Mouse (Mus musculus): ENCODE results near the gene Srsf7. TPM values are rescaled to one million over a fixed set of nuclear protein-coding genes. Genes with fewer than 3 reads are reported as not detected.
"Not testable (repeated sequence)": the region's sequence is repeated elsewhere in the genome, so short reads cannot be mapped to it uniquely, and the experiment has no call there.

The Srsf7 gene
- polyA plus RNA-seq, 1 experiment from 2014 or later: 939 TPM

DNA sequence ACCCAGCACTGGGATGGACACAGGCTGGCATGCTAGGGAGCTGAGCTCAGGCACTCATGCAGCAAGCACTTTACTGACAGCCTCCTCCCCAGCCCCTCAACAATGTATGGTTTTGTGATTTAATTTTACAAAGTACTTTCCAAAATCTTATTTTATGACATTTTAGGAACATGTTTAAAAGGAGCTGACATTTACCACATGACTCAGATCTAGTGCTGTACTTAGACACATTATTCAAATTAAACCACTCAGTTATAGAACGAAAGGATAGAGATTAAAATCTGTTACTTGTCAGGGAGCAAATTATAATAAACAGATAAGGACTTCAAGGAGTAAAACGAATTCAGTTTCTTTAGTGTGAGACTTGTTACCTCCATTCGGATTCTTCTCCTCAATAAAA lies 28.4 kb upstream of the Srsf7 start:
- WGBS: 87% methylated on average over 3 of the region's 3 CpGs
- Histone ChIP-seq H3K9ac (ENCODE audit: low read length) (no peak overlapping the region), H3K4me3 (ENCODE audit: low read depth, low read length) (no peak overlapping the region)

DNA sequence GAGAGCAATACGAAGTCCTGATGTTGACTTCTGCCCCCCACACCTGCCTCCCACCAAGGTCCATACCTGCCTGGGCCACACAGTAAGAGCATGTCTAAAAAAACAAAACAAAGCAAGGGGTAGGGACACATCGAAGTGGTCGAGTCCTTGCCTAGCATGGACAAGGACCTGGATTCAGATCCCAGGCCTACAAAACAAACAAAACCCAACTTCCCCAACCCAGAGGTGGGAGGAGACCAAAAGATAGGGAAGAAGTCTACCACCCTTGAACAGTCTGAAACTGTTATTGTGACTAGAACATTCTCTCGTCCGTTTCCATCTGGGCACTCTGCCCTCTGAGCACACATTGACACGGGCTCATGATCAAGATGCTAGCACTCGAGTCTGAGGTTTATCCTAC lies 27.3 kb upstream of the Srsf7 start:
- Histone ChIP-seq H3K4me1 (ENCODE audit: control insufficient read depth, insufficient read depth, low read length) (no peaks in the 10 kb centered on the region), H3K9me3 (ENCODE audit: control insufficient read depth, low read length) (no peaks in the 10 kb centered on the region), H3K27me3 (ENCODE audit: control insufficient read depth, insufficient read depth, low read length) (no peaks in the 10 kb centered on the region), H3K9ac (ENCODE audit: low read length) (no peak overlapping the region), H3K4me3 (ENCODE audit: low read depth, low read length) (no peak overlapping the region), H3K27ac (replicated peaks; ENCODE audit: low read depth, low read length) (no peak overlapping the region), H3K4me2 (ENCODE audit: low read depth, severe bottlenecking) (no peak overlapping the region), H3K36me3 (ENCODE audit: control insufficient read depth, insufficient read depth, low read length) (peaks cover 7% of the 10 kb centered on the region)
- 89% methylated on average over 7 of the region's 7 CpGs for WGBS
- DNase-seq (ENCODE audit: low spot score): no peak
- ATAC-seq (ENCODE audit: insufficient number of reproducible peaks, low FRiP score, low TSS enrichment, low read depth): no peak

More for the DNA sequence above, 28.4 kb upstream of the Srsf7 start:
- no peaks in the 10 kb centered on the region for H3K27me3 ChIP-seq (ENCODE audit: control insufficient read depth, insufficient read depth, low read length)
- ATAC-seq (ENCODE audit: insufficient number of reproducible peaks, low FRiP score, low TSS enrichment, low read depth): no peak
- H3K4me2 ChIP-seq (ENCODE audit: low read depth, severe bottlenecking): no peak overlapping the region
- H3K36me3 ChIP-seq (ENCODE audit: control insufficient read depth, insufficient read depth, low read length): peaks cover 7% of the 10 kb centered on the region
- no peak overlapping the region for H3K27ac ChIP-seq (replicated peaks; ENCODE audit: low read depth, low read length)
- no peaks in the 10 kb centered on the region for H3K4me1 ChIP-seq (ENCODE audit: control insufficient read depth, insufficient read depth, low read length)
- DNase-seq (ENCODE audit: low spot score): no peak
- no peaks in the 10 kb centered on the region for H3K9me3 ChIP-seq (ENCODE audit: control insufficient read depth, low read length)

DNA sequence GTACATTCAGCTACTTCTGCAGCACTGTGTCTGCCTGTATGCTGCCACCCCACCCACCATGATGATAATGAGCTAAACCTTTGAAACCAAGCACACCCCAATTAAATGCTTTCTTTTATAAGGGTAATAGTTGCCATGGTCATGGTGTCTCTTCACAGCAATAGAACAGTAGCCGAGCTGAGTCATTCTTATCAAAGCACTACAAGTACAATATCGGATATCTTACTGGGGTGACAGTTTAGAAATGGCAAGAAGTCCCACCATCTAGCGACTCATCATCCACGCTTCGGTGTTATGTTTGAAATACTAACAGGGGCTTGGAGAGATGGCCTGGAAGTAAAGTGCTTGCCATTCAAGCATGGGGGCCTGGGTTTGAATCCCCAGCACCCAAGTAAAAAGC lies 26.7 kb upstream of the Srsf7 start:
- Histone ChIP-seq H3K4me3 (ENCODE audit: low read depth, low read length) (no peak overlapping the region), H3K36me3 (ENCODE audit: control insufficient read depth, insufficient read depth, low read length) (peaks cover 6% of the 10 kb centered on the region; the same call in 1 of the 2 replicates), H3K9me3 (ENCODE audit: control insufficient read depth, low read length) (no peaks in the 10 kb centered on the region), H3K27me3 (ENCODE audit: control insufficient read depth, insufficient read depth, low read length) (no peaks in the 10 kb centered on the region), H3K4me1 (ENCODE audit: control insufficient read depth, insufficient read depth, low read length) (no peaks in the 10 kb centered on the region), H3K4me2 (ENCODE audit: low read depth, severe bottlenecking) (no peak overlapping the region), H3K9ac (ENCODE audit: low read length) (no peak overlapping the region), H3K27ac (replicated peaks; ENCODE audit: low read depth, low read length) (no peak overlapping the region)
- ATAC-seq (ENCODE audit: insufficient number of reproducible peaks, low FRiP score, low TSS enrichment, low read depth) (no peak), DNase-seq (ENCODE audit: low spot score) (no peak)
- WGBS: 95% methylated on average over 5 of the region's 5 CpGs

DNA sequence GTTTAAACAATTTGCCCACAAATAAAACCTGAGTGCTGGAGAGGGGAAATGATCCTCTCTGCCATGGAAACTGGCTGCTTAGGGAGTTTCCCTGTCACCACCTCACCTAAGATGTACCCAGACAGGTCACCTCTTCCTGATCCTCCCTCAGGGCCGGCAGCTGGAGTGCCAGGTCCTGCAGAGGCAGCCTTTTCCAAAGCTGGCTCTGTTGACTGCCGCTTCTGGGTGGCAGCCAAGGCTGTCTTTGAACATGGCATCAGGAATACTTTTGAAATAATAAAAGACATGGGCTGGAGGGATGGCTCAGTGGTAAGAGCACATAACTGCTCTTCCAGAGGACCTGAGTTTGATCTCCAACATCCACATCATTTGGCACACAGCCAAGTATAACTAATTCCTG lies 22.3 kb upstream of the Srsf7 start:
- Histone ChIP-seq H3K9ac (ENCODE audit: low read length) (no peak overlapping the region), H3K27me3 (ENCODE audit: control insufficient read depth, insufficient read depth, low read length) (no peaks in the 10 kb centered on the region), H3K9me3 (ENCODE audit: control insufficient read depth, low read length) (no peaks in the 10 kb centered on the region), H3K27ac (replicated peaks; ENCODE audit: low read depth, low read length) (no peak overlapping the region), H3K4me3 (ENCODE audit: low read depth, low read length) (no peak overlapping the region), H3K4me1 (ENCODE audit: control insufficient read depth, insufficient read depth, low read length) (no peaks in the 10 kb centered on the region), H3K36me3 (ENCODE audit: control insufficient read depth, insufficient read depth, low read length) (peaks cover 2% of the 10 kb centered on the region; the same call in 1 of the 2 replicates), H3K4me2 (ENCODE audit: low read depth, severe bottlenecking) (no peak overlapping the region)
- WGBS: 94% methylated on average over 2 of the region's 2 CpGs
- DNase-seq (ENCODE audit: low spot score) (no peak), ATAC-seq (ENCODE audit: insufficient number of reproducible peaks, low FRiP score, low TSS enrichment, low read depth) (no peak)

DNA sequence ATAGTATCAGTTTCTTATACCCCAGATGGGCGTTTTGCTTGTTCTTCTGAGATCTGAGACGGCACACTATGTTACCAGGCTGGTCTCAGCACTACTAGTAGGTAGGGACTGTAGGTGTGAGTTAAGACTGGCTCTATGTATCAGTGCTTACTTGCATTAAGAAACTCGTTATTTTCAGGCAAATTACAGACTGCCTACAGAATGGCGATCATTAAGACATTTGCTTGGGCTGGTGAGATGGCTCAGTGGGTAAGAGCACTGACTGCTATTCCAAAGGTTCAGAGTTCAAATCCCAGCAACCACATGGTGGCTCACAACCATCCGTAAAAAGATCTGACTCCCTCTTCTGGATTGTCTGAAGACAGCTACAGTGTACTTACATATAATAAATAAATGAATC lies 18.0 kb upstream of the Srsf7 start:
- H3K9ac ChIP-seq (ENCODE audit: low read length): peak overlapping the region; percentile 74; the same call in 1 of the 2 replicates
- H3K4me3 ChIP-seq (ENCODE audit: low read depth, low read length): peak overlapping the region; percentile 63
- not testable (repeated sequence) for H3K9me3 ChIP-seq (ENCODE audit: control insufficient read depth, low read length); H3K27ac ChIP-seq (replicated peaks; ENCODE audit: low read depth, low read length); H3K27me3 ChIP-seq (ENCODE audit: control insufficient read depth, insufficient read depth, low read length); H3K4me1 ChIP-seq (ENCODE audit: control insufficient read depth, insufficient read depth, low read length); DNase-seq (ENCODE audit: low spot score); H3K36me3 ChIP-seq (ENCODE audit: control insufficient read depth, insufficient read depth, low read length); ATAC-seq (ENCODE audit: insufficient number of reproducible peaks, low FRiP score, low TSS enrichment, low read depth)
- peak overlapping the region; percentile 68 for H3K4me2 ChIP-seq (ENCODE audit: low read depth, severe bottlenecking)
- 47% methylated on average over 4 of the region's 5 CpGs for WGBS

DNA sequence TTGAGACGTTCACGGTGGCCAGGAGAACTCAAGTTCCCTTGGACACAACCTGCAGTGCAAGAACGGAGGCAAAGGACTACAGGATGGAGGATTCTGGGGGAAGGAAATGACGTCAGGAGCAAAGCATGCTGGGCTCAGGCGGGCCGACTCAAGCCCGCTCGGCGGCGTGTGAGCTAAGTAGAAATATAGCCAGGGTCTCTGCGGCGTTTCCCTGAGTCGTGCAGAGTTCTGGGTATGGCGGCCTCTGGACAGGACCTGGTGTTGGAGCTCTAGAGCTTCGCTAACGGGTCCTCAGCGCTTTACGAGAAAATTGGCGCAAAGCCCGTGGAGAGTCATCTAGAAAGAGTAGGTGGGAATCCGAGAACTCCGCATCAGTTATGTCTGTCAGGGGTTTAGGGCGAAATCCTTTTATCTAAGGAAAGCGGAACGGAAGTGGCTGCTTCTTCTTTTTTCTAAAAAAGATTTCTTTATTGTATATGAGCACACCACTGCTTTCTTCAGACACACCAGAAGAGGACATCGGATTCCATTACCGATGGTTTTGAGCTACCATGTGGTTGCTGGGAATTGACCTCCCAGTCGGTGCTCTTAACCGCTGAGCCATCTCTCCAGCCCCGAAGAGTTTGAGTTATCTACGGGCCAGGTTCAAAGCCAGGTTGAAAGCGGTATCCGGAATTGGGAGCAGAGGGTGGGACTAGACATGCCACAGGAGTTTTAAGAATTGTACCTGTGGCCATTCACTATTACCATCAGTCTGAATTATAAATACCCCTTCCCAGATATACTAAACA lies 17.4 kb upstream of the Srsf7 start, which contains the start of gene Gemin6:
Gemin6 (plus strand) TSS at position 116 of the 791 bp plus-strand sequence.
- Histone ChIP-seq H3K9me3 (ENCODE audit: control insufficient read depth, low read length) (no peaks in the 10 kb centered on the region), H3K36me3 (ENCODE audit: control insufficient read depth, insufficient read depth, low read length) (peaks cover 2% of the 10 kb centered on the region; the same call in 1 of the 2 replicates), H3K4me1 (ENCODE audit: control insufficient read depth, insufficient read depth, low read length) (no peaks in the 10 kb centered on the region), H3K27me3 (ENCODE audit: control insufficient read depth, insufficient read depth, low read length) (no peaks in the 10 kb centered on the region), H3K9ac (ENCODE audit: low read length) (peak within 1 kb of the TSS; percentile 74), H3K4me3 (ENCODE audit: low read depth, low read length) (peak within 1 kb of the TSS; percentile 63), H3K4me2 (ENCODE audit: low read depth, severe bottlenecking) (peak within 1 kb of the TSS; percentile 68), H3K27ac (replicated peaks; ENCODE audit: low read depth, low read length) (peak within 1 kb of the TSS; percentile 65; the same call in 1 of the 2 replicates)
- ATAC-seq (ENCODE audit: insufficient number of reproducible peaks, low FRiP score, low TSS enrichment, low read depth): peak; percentile 95
- WGBS: 1% methylated on average over 33 of the region's 33 CpGs
- DNase-seq (ENCODE audit: low spot score): peak; percentile 89

DNA sequence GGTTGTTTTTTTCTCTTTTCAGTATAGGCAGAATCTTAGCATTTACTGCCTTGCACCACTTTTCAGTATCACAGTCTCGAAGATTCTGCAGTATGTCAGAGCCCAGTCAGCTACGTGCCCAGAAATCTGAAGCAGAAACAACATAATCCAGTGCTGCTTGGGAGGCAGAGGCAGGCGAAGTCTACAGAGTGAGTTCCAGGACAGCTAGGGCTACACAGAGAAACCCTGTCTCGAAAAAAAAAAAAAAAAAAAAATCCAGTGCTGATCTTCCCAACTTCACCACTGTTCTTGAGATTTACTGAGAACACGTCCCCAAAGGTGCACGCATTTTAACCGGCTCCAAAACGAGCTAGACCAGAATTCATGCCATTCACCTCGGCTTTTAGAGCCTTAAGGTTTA lies 16.7 kb upstream of the Srsf7 start:
- 16% methylated on average over 9 of the region's 9 CpGs for WGBS
- Histone ChIP-seq H3K9me3 (ENCODE audit: control insufficient read depth, low read length) (no peaks in the 10 kb centered on the region), H3K4me2 (ENCODE audit: low read depth, severe bottlenecking) (peak overlapping the region; percentile 68), H3K4me3 (ENCODE audit: low read depth, low read length) (peak overlapping the region; percentile 63), H3K27me3 (ENCODE audit: control insufficient read depth, insufficient read depth, low read length) (no peaks in the 10 kb centered on the region), H3K4me1 (ENCODE audit: control insufficient read depth, insufficient read depth, low read length) (no peaks in the 10 kb centered on the region), H3K9ac (ENCODE audit: low read length) (peak overlapping the region; percentile 74), H3K27ac (replicated peaks; ENCODE audit: low read depth, low read length) (no peak overlapping the region), H3K36me3 (ENCODE audit: control insufficient read depth, insufficient read depth, low read length) (no peaks in the 10 kb centered on the region)
- no peak for DNase-seq (ENCODE audit: low spot score)
- ATAC-seq (ENCODE audit: insufficient number of reproducible peaks, low FRiP score, low TSS enrichment, low read depth): peak; percentile 52; the same call in 1 of the 2 replicates

DNA sequence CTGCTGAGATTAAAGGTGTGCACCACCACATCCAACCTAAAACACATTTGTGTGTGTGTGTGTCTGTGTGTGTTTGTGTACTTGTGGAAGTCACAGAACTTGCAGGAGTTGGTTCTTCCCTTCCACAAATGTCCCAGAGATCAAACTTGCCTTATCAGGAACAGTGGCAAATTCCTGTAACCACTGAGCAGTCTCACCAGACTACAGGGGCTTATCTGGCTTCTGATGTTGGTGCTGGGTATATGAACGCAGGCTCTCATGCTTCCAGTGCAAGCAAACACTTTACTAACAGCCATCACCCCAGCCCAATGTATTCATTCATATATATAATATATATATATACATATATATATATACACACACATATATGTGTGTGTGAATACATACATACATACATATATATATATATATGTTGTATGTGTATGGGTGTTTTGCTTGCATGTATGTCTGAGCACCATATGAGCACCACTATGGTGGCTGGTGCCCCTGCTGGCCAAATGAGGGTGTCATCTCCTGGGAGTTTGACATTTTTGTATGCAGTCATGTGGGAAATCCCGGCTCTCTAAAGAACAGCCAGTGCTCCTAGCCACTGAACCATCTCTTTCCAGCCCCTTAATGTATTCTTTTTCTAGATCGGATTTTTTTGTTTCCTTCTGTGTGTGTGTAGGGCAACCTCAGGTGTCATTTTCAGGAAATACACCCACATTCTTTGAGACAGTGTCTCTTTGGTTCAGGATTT lies 15.0 kb upstream of the Srsf7 start:
- no peak overlapping the region for H3K27ac ChIP-seq (replicated peaks; ENCODE audit: low read depth, low read length)
- no peak overlapping the region for H3K4me2 ChIP-seq (ENCODE audit: low read depth, severe bottlenecking)
- H3K9me3 ChIP-seq (ENCODE audit: control insufficient read depth, low read length): no peaks in the 10 kb centered on the region
- no peaks in the 10 kb centered on the region for H3K4me1 ChIP-seq (ENCODE audit: control insufficient read depth, insufficient read depth, low read length)
- no peaks in the 10 kb centered on the region for H3K27me3 ChIP-seq (ENCODE audit: control insufficient read depth, insufficient read depth, low read length)
- H3K4me3 ChIP-seq (ENCODE audit: low read depth, low read length): no peak overlapping the region
- no peak overlapping the region for H3K9ac ChIP-seq (ENCODE audit: low read length)
- 81% methylated on average over 3 of the region's 3 CpGs for WGBS
- no peaks in the 10 kb centered on the region for H3K36me3 ChIP-seq (ENCODE audit: control insufficient read depth, insufficient read depth, low read length)
- DNase-seq (ENCODE audit: low spot score): no peak
- ATAC-seq (ENCODE audit: insufficient number of reproducible peaks, low FRiP score, low TSS enrichment, low read depth): no peak

All from limb, embryonic 11.5 days (tissue).